Mouse (Mus musculus): ENCODE data around the gene Gbe1.

The Gbe1 gene

DNA sequence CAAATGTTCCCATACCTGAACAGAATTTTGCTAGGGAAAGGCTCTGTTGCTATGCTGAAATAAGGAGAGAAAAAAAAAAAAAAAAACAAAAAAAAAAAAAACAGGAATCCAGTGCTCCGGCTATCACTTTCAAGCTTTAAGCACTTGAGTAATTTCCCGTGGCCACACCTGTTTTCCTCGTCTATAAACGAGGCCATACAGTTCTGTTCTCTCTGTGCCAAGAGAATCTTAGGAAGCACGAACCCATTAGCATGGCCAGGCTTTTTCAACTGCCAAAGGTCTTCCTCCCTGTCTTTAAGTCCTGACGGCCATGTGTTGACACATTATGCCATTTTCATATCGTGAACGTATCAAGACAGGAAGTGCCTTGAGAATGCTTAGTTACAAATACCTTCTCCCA, 248.8 kb downstream of the Gbe1 start:
- in situ Hi-C loops (cut with MboI; ENCODE audit: unreplicated experiment in 2 of 2), result loop anchor here (25.0 kb wide), 1 partner anchor 1950 kb away; no protein-coding TSS in a partner anchor

- in situ Hi-C loops (cut with MboI; ENCODE audit: unreplicated experiment in 2 of 2), result loop anchor here (25.0 kb wide), 1 partner anchor 1951 kb away; no protein-coding TSS in a partner anchor
Measured at GRCm38 (mm10) chr16:70563456-70563855, 249.7 kb downstream of the Gbe1 start.

GRCm38 (mm10) chr16:70568341-70569265, 254.9 kb downstream of the Gbe1 start:
- in situ Hi-C loops (cut with MboI; ENCODE audit: unreplicated experiment in 2 of 2), result loop anchor here (25.0 kb wide), 1 partner anchor 1956 kb away; no protein-coding TSS in a partner anchor

- in situ Hi-C loops (cut with MboI; ENCODE audit: unreplicated experiment in 2 of 2), result no loop called here
Measured at GRCm38 (mm10) chr16:70585964-70586363, 272.2 kb downstream of the Gbe1 start.

DNA sequence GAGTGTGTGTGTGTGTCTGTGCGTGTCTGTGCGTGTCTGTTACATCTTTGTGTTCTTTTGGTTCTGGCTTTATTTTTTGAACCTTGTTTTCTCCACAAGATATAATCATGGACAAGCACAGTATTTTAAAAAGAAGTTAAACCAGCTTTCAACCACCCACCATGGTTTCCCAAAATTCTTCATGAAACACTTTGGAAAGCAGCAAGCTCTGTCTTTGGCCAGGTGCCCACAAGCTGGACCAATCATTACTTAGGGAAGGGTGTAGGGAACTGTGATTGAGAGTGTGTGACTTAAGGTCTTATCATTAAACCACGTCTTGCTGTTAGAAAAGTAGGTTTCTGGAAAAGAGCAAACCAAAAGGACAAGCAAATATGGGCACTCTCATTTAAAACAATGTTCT, 288.6 kb downstream of the Gbe1 start:
- in situ Hi-C loops (cut with MboI; ENCODE audit: unreplicated experiment in 2 of 2), result no loop called here

DNA sequence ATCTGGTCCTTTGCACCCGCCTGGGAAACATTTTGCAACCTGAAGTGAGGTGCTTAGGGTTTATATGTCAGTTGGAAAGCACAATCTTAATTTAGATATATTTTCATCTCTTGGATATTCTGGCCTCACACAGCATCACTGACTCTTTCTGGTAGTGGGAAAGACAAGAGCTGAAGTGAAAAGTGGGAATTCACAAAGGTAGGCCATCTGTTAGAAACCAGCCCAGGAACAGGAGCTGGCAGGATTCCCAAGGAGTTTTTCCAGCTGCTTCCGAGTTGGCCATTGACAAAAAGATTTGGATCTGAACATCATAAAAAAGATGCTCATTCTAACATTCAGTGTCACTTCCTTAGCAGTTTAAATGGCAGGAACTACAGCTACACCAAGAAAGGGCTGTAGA, 294.6 kb downstream of the Gbe1 start:
- in situ Hi-C loops (cut with MboI; ENCODE audit: unreplicated experiment in 2 of 2), result no loop called here

- in situ Hi-C loops (cut with MboI; ENCODE audit: unreplicated experiment in 2 of 2), result no loop called here
Measured at GRCm38 (mm10) chr16:70617691-70618090, 303.9 kb downstream of the Gbe1 start.

DNA sequence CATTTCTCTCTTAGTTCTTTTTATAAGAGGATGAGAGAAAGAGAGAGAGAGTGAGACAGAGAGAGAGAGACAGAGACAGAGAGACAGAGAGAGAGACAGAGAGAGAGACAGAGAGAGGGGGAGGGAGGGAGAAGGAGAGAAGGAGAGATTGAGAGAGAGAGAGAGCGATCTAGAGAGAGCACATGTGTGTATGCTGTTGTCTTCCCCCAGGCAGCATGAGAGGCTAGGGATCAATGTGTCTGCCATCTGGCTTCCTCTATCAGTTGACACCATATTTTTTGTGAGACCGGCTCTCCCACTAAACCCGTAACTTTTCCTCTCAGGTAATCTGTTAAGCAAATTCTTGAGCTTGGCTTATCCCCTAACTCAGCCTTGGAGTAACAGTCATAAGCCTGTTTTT, 304.4 kb downstream of the Gbe1 start:
- in situ Hi-C loops (cut with MboI; ENCODE audit: unreplicated experiment in 2 of 2), result no loop called here

All from v-Abl transformed pro-B cells (cell line).